Mouse (Mus musculus) liver, adult 2 months (tissue): ENCODE results near the gene 4930502E18Rik.
"Not testable (repeated sequence)": the region's sequence is repeated elsewhere in the genome, so short reads cannot be mapped to it uniquely, and the experiment has no call there.

Source experiments
- CTCF ChIP-seq: fragments of 200-500 bp; IDR thresholded peaks from 2 replicates; pipeline ENCODE4 v1.5.1; 2011; ENCODE audit warnings: low read depth, low read length, control low read depth
- POLR2A ChIP-seq: fragments of 200-500 bp; IDR thresholded peaks from 2 replicates; pipeline ENCODE4 v1.6.1; 2011; ENCODE audit warnings: low read length, control low read depth; ENCODE audit not compliant: insufficient read depth; ENCODE audit errors: extremely low read depth

- TF ChIP-seq CTCF, POLR2A: not testable (repeated sequence)
These were observed 42.0 kb upstream of the 4930502E18Rik start for GRCm38 (mm10) chrX:53682650-53683049.
